Mouse (Mus musculus) embryonic stem cell, embryonic (primary cell): Measurements from ENCODE around the gene Chaf1a.

ENCODE experiments used
- CTCF ChIA-PET, 4 experiments: fragments of 300-600 bp in 2 of 4; fragments of 350-600 bp in 2 of 4; sonication (Branson Sonifier 250); formaldehyde crosslinking; loops; one replicate each; lab custom pipeline; 2022; ENCODE audit warnings: inconsistent platforms in 2 of 4; lab: Charles Lee
- POLR2A ChIA-PET, 4 experiments: fragments of 300-600 bp in 2 of 4; fragments of 350-600 bp in 2 of 4; sonication (Branson Sonifier 250); formaldehyde crosslinking; loops; one replicate each; lab custom pipeline; 2022; ENCODE audit warnings: antibody characterized with exemption in 4 of 4, inconsistent platforms in 1 of 4; lab: Charles Lee

The Chaf1a gene

DNA sequence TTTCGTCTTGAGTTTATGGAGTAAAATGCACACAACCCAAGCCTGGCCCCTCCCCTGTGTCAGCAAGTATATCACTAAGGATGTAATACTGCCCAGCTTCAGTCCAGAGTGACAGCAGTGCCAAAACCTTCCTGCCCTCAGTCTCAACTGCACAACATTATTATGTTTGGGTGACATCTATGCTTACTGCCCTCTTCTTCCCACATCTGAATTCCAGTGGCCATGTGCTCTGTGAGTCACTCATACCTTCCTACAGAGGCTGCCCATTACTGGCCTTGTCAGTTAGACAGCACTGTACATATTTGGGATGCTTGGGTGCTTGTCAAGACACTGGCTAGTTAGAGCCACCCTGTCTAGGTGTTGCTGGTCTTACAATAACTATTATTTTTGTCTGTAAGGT lies 13.9 kb upstream of the Chaf1a start:
- ChIA-PET CTCF (interaction anchor here in 1 of 4 experiments (0.6 kb wide), 1 partner anchor 74 kb away, joined by 7 read pairs; the partner anchor contains the start of gene Ebi3), POLR2A (interaction anchor here in 3 of 4 experiments (0.6 to 11.8 kb wide), 8 partner anchors 8 to 55 kb away, joined by 3 to 97 read pairs (median 3); partner anchors contain the start of genes Fsd1 (in 1 of the 3) and Sh3gl1 (in 1 of the 3))

DNA sequence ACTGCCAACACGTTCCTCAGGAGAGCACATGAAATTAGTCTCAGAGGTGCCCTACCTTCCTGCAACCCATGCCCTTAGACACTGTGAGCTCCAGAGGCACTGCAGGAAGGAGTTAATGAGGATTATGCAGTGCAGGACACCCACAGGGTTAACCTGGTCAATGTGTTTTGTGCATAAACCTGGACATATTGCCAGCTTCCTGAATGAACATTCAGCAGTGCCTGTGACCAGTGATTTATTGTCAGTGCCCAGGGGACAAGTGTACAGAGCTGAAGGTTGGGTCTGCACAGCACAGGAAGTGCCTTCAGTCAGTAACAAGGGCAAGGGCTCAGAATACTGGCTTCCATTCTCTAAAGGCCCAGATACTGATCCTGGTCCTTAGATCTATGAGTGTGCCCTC lies 13.4 kb upstream of the Chaf1a start:
- ChIA-PET CTCF (interaction anchor here in 1 of 4 experiments (1.0 to 1.4 kb wide), 2 partner anchors 10 to 17 kb away, joined by 3 to 7 read pairs; partner anchors contain the start of gene Sh3gl1), POLR2A (interaction anchor here in 3 of 4 experiments (0.8 to 11.8 kb wide), 9 partner anchors 8 to 54 kb away, joined by 3 to 97 read pairs (median 4); partner anchors contain the start of genes Chaf1a (in 2 of the 3) and Sh3gl1 (in 1 of the 3))

DNA sequence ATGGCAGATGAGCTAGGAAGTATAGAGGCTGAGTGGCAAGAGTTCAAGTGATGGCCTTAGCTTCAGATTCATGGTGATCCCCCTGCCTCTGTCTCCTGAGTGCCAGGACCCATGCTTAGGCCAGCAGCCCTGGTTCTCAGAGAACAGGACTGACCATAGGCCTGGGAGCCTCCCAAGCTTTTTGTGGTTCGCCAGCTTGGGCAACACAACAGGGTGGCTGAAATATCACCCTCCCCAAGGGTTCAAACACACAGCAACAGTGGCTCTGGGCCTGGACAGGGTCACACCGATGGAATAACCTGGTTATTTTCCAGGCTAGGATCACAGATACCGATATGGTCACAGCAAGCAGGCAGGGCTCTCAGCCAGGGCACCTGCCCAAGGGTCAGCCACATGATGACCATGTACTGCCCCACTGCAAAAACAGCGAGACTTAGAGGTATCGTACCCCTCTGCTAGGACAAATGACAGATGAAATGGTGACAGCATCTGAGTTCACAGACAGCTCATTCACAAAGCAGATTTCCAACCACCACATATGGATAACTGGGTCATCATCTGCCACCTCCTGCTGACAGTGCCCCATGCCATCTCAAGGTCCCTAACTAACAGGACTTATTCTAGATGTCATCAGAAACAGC lies 12.3 kb upstream of the Chaf1a start:
- POLR2A ChIA-PET, result interaction anchor here (0.6 to 11.8 kb wide), 13 partner anchors 8 to 146 kb away, joined by 3 to 97 read pairs (median 7); partner anchors contain the start of genes Sh3gl1 (in 3 of the 4), Chaf1a (in 2 of the 4) and Hdgfl2 (in 1 of the 4)
- CTCF ChIA-PET, result interaction anchor here in 3 of 4 experiments (0.6 to 2.3 kb wide), 8 partner anchors 8 to 173 kb away, joined by 3 to 8 read pairs (median 4); partner anchors contain the start of gene Sh3gl1 (in 3 of the 3)

DNA sequence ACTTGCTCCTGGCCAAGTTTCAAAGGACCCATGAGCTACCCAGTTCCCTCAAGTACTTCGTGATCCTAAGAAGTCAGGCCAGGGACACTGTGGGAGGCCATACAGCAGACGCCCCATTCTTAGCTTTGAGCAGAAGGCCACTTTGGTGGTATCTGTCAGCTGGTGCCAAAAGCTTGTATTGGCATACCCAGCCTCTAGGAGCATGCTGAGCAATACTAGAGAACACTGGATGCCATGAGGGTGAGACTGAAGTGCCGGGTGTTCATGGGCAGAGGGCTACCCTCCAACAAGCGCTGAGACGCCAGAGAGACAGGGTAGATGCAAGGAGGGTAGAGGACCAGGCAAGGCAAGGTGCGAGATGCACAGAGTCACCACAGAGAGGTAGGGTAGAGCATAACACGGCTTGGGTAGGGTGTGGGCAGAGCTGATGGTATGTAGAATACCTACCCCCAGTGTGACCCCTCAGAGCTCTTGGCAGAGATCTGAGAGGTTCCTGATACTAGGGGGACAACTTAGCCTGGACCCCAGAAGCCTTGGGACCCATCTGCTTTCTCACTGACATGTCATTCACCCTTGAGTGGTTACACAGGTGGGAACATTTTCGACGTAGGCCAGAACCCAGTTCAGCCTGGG lies 9.9 kb upstream of the Chaf1a start:
- POLR2A ChIA-PET, result interaction anchor here in 3 of 4 experiments (0.6 to 11.8 kb wide), 17 partner anchors 10 to 88 kb away, joined by 3 to 97 read pairs (median 6); partner anchors contain the start of genes Chaf1a (in 2 of the 3) and Hdgfl2 (in 1 of the 3)
- CTCF ChIA-PET, result interaction anchor here in 2 of 4 experiments (0.9 to 1.8 kb wide), 3 partner anchors 10 to 12 kb away, joined by 4 to 5 read pairs (median 4); partner anchors contain the start of gene Chaf1a (in 1 of the 2)

DNA sequence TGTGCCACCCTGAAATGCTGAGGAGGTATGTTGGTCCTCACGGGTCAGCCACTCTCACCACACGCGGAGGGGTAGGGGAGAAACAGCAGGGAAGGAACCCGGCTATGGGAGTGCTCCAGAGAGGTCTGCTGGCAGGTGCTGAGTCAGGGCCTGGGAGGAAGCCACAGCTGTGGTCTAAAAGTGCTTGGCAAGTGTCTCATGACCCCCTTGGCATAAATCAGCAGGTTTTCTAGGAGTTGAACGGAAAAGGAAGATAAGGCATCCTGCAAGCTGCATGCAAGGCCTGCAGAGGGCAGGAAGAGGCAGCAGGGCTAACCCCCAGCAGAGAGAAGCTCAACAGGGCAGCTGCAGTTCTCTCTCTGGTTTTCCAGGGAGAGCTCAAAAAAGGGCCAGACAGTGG lies 9.3 kb upstream of the Chaf1a start:
- CTCF ChIA-PET, result interaction anchor here in 2 of 4 experiments (0.6 to 1.8 kb wide), 3 partner anchors 10 to 288 kb away, joined by 4 to 6 read pairs (median 5); partner anchors contain the start of gene Chaf1a (in 1 of the 2)
- POLR2A ChIA-PET, result interaction anchor here in 3 of 4 experiments (0.5 to 11.8 kb wide), 13 partner anchors 10 to 581 kb away, joined by 3 to 97 read pairs (median 9); partner anchors contain the start of genes Chaf1a (in 1 of the 3) and Hdgfl2 (in 1 of the 3)

DNA sequence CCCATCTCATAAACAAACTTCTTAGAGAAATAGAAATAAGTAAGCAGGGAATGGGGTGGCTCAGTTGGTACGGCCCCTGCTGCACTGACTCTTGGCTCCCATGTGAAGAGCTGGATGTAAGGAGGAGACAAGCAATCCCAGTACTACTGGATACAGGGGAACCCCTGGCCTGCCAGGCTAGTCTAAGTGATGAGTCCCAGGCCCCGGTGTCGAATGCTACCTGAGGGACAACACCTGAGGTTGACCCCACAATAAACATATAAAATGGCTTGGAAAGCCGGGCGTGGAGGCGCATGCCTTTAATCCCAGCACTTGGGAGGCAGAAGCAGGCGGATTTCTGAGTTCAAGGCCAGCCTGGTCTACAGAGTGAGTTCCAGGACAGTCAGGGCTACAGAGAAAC lies 8.8 kb upstream of the Chaf1a start:
- CTCF ChIA-PET, result interaction anchor here in 2 of 4 experiments (0.6 to 1.8 kb wide), 2 partner anchors 9 to 288 kb away, joined by 5 to 6 read pairs; partner anchors contain the start of gene Chaf1a (in 1 of the 2)

DNA sequence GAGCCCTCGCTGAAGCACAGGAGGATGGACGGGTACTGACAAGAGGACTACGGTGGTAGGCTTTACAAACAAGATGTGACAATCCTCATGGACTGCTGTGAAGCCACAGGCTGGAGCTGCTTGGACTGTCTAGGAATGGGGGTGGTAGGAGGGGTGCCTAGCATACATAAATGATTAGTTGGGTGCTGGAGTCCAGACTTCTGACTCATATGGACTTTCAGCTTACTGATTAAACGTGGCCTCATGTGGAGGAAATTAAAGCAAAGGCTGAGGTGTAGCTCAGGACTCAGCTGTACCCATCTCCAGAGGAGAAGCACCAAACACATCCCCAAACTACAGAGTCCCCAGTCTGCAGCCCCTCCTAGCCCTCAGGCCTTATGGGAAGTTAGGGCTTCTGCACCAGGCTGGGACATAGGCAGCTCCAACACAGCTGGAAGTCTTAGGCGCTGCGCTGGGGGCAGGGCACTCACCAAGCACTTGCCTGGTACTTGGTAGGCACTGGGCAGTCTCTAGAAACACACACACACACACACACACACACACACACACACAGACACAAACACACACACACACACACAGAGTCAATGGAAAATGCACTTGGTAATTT lies 8.0 kb upstream of the Chaf1a start:
- POLR2A ChIA-PET, result interaction anchor here (0.6 to 11.8 kb wide), 24 partner anchors 8 to 619 kb away, joined by 3 to 97 read pairs (median 4); partner anchors contain the start of genes Chaf1a (in 2 of the 4), Yju2 (in 2 of the 4), Hdgfl2 (in 1 of the 4) and Shd (in 1 of the 4)
- CTCF ChIA-PET, result interaction anchor here (0.6 to 3.0 kb wide), 12 partner anchors 14 to 650 kb away, joined by 3 to 14 read pairs (median 4); no protein-coding TSS in a partner anchor

More for the DNA sequence above, 8.8 kb upstream of the Chaf1a start:
- POLR2A ChIA-PET, result interaction anchor here in 3 of 4 experiments (0.5 to 11.8 kb wide), 13 partner anchors 8 to 581 kb away, joined by 3 to 97 read pairs (median 9); partner anchors contain the start of genes Chaf1a (in 2 of the 3), Hdgfl2 (in 1 of the 3) and Ubxn6 (in 1 of the 3)

DNA sequence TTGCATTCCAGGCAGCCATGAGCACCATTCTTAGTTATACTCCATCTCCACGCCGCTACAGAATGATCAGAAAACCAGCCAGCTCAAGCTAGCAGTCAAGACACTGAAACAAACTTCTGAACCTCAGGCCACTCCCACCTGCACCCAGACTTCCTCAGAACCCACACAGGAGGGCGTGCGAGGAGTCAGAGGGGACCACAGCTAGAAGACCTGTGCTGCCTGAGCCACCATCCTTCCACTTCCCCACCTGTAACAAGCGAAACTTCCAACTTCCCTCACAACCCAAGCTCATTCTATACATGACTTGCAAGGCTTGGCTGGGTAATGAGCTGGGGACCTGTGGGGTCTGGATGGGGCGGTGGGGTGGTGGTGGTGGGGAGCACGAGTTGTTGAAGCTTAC lies 7.4 kb upstream of the Chaf1a start:
- POLR2A ChIA-PET, result interaction anchor here (0.6 to 11.8 kb wide), 24 partner anchors 8 to 619 kb away, joined by 3 to 97 read pairs (median 4); partner anchors contain the start of genes Yju2 (in 2 of the 4), Chaf1a (in 1 of the 4), Shd (in 1 of the 4) and Ubxn6 (in 1 of the 4)

DNA sequence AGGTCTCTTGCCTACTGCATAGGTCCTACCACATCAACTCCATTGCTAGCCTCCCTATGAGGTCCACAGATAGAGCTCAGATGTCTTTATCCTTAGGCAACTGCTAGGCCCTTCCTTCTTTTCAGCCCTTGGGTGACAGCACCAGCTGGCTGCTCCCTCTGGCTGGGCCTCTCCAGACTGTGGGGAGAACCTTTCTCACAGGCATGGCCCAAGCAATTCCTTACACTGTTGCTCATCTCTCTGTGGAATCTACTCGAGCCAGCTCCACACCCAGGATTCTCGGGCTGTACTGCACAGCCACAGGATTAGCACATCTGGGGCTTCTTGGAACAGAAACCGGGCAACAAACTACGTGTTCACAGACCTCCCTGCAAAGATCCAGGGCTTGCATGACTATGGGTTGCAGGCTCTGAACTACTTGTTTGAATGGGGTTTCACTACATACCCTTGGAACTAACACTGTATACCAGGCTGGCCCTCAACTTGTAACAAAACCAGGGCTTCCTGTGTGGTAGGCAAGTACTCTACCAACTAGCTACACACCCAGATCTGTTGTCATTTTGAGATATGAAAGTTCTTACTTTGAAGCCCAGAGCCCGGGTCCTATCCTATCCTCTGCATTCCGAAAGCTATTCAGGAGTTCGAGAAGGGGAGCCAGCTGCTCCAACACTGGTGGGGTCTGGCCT lies 6.1 kb upstream of the Chaf1a start:
- CTCF ChIA-PET, result interaction anchor here in 3 of 4 experiments (0.5 to 3.0 kb wide), 5 partner anchors 16 to 58 kb away, joined by 3 to 14 read pairs (median 5); no protein-coding TSS in a partner anchor
- POLR2A ChIA-PET, result interaction anchor here in 3 of 4 experiments (0.6 to 11.8 kb wide), 14 partner anchors 8 to 258 kb away, joined by 3 to 97 read pairs (median 6); partner anchors contain the start of genes Hdgfl2 (in 1 of the 3) and Yju2 (in 1 of the 3)

More for the DNA sequence above, 7.4 kb upstream of the Chaf1a start:
- CTCF ChIA-PET, result interaction anchor here (0.6 to 3.0 kb wide), 15 partner anchors 15 to 650 kb away, joined by 3 to 14 read pairs (median 3); no protein-coding TSS in a partner anchor

DNA sequence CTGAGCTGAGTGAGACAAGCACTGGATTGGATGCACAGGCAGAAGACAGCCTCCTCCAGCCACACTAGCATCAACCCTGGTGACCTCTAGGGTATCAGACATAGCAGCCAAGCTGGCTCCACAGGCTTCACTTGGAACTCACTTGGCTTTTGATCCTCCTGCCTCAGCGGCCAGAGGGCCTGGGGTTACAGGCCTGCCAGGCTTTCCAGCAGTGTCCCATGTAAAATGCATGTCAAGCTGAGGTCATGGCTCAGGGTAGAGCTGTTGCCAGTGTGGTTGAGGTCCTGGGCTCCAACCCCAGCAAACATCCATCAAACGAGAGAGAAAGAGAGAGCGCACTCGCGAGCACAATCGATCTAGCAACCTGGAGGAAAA lies 5.5 kb upstream of the Chaf1a start:
- POLR2A ChIA-PET, result interaction anchor here in 2 of 4 experiments (1.2 to 11.8 kb wide), 9 partner anchors 8 to 75 kb away, joined by 3 to 97 read pairs (median 14); partner anchors contain the start of genes Hdgfl2 (in 2 of the 2) and Yju2 (in 1 of the 2)
- CTCF ChIA-PET, result interaction anchor here in 2 of 4 experiments (1.2 to 3.0 kb wide), 4 partner anchors 17 to 58 kb away, joined by 3 to 14 read pairs (median 6); no protein-coding TSS in a partner anchor

DNA sequence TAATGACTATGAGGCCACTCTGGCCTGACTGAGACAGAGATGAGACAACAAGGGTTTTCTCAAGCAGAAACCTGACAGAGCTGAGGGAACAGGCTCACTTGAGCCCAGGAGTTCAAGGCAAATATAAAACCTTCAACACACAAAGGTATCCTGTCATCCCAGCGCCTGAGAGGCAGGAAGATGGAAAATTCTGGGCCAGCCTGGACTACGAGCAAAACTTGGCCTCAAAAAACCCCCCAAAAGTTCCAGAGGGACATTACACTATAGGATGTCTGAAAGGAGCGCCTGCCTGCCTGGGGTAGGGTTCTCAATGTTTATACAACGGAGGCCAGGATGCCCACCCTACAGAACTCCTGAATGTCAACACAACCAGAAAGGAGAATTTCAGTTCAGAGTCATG lies 5.0 kb upstream of the Chaf1a start:
- CTCF ChIA-PET, result interaction anchor here in 1 of 4 experiments (1.3 kb wide), 1 partner anchor 26 kb away, joined by 6 read pairs; no protein-coding TSS in a partner anchor
- POLR2A ChIA-PET, result interaction anchor here in 2 of 4 experiments (1.2 to 11.8 kb wide), 6 partner anchors 9 to 44 kb away, joined by 3 to 97 read pairs (median 52); partner anchors contain the start of gene Hdgfl2 (in 1 of the 2)

DNA sequence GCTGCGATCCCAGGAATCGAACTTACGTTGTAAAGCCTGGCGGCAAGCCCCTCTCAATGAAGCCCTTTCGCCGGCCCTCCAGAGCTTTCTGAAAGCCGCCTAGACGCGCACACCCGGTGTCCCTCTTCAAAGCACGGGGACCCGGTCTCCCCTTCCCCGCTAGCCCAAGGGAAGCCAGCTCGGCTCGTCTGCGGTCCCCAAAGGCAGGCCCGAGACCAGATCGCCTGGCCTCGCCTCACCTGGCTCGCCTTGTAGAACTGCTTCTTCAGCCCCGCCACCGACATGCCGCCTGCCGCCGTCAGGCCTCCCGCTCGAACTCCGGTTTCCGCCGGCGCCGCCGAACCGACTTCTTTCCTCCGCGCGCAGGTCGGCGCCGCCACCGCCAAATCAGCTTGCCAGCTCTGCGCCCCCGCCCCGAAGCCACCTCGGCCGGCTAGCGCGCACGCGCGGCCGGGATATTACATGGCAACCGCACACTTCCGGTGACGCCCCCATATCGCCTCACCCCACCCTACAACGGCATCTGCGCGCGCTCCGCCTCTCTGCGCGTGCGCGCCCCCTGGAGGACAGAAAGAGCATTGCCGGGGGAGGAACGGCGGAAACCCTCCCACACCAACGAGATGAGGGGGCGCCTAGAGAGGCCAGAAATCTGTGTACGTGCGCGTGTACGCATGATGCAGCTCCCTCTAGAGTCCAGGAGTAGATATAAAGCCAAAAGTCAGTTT lies 3.9 kb upstream of the Chaf1a start, which contains the start of gene Sh3gl1:
TSS of gene Sh3gl1 (minus strand) at position 460 of the 725 bp plus-strand sequence.
- CTCF ChIA-PET, result interaction anchor here (0.6 to 2.5 kb wide), 69 partner anchors 8 to 296 kb away, joined by 3 to 43 read pairs (median 4); partner anchors contain the start of genes Fsd1 (in 2 of the 4), Hdgfl2 (in 2 of the 4), Plin5 (in 2 of the 4) and Ubxn6 (in 2 of the 4)
- POLR2A ChIA-PET, result interaction anchor here (0.5 to 11.8 kb wide), 95 partner anchors 8 to 1814 kb away, joined by 3 to 97 read pairs (median 4); partner anchors contain the start of genes Hdgfl2 (in 3 of the 4), Khsrp (in 2 of the 4), Ticam1 (in 2 of the 4) and Ubxn6 (in 2 of the 4)

DNA sequence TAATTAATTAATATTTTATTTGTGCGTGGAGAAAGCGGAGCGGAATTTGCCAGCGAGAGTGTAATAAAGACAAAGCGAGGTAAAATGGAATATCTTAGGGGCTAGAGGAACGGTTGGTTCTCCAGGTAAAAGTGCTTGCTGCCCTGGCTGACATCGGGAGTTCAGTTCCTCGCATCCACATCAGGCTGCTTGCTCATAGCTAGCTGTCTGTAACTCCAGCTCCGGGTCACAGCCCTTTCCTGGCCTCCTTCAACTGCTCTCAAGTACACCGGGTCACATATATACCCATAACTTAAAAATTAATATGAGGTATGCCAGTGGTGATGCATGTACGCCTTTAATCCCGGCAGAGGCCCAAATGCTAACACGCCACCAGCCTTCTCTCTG lies 3.3 kb upstream of the Chaf1a start:
- POLR2A ChIA-PET, result interaction anchor here (0.5 to 11.8 kb wide), 95 partner anchors 9 to 1814 kb away, joined by 3 to 97 read pairs (median 4); partner anchors contain the start of genes Hdgfl2 (in 3 of the 4), Khsrp (in 2 of the 4), Ticam1 (in 2 of the 4) and Ubxn6 (in 2 of the 4)

DNA sequence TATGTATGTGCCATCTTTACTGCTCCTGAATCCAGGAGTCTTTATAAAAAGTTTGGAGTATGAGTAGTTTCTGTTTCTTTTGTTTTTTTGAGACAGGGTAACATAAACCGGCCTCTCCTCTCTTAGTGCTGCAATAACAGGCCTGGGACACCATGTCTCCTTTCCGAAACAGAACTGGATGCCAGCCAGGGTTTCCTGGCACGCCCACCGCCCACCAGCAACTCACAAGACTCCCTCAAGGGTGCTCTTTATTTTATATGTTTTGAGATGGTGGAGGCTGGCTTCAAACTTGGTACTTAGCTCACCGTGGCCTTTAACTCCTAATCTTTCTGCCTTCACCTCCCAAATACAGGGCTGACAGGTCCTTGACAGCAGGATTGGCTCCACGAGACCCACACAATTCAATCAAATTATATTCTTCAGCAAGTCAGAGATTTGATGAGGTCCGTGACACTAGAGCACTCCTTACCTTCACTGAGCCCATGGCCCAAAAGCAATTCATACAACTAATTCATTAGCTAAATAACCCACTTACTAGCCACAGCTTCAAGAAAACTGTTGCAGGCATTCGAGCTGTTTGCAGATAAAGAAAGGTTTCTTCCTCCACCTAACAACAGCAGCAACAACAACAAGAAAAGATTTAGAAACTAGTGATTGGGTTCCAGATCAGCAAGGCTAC lies 1.5 kb upstream of the Chaf1a start:
- POLR2A ChIA-PET, result interaction anchor here in 3 of 4 experiments (0.6 to 12.6 kb wide), 17 partner anchors 10 to 545 kb away, joined by 3 to 335 read pairs (median 17); partner anchors contain the start of genes Hdgfl2 (in 2 of the 3), Ubxn6 (in 2 of the 3) and Yju2 (in 2 of the 3)
- CTCF ChIA-PET, result interaction anchor here in 1 of 4 experiments (0.7 kb wide), 1 partner anchor 79 kb away, joined by 3 read pairs; no protein-coding TSS in a partner anchor

More for the DNA sequence above, 3.3 kb upstream of the Chaf1a start:
- CTCF ChIA-PET, result interaction anchor here (0.6 to 2.5 kb wide), 64 partner anchors 8 to 296 kb away, joined by 3 to 43 read pairs (median 4); partner anchors contain the start of genes Fsd1 (in 2 of the 4), Hdgfl2 (in 2 of the 4), Plin5 (in 2 of the 4) and Ubxn6 (in 2 of the 4)
